Mouse (Mus musculus) CH12.LX (cell line): ENCODE data around the gene Ndufs1. TPM values are rescaled to one million over a fixed set of nuclear protein-coding genes. Genes with fewer than 3 reads are reported as not detected.
"Not testable (repeated sequence)": the region's sequence is repeated elsewhere in the genome, so short reads cannot be mapped to it uniquely, and the experiment has no call there.

ENCODE experiments used
- DNase-seq: peaks from one replicate; pipeline ENCODE4 v3.0.0-alpha.2; 2013; ENCODE audit errors: extremely low read depth
- H3K27ac ChIP-seq: 2 replicates; pipeline ENCODE4 v1.5.1; 2012; ENCODE audit warnings: low read depth, mild to moderate bottlenecking, control low read depth, moderate library complexity; ENCODE audit not compliant: insufficient read depth
- H3K27me3 ChIP-seq: replicated peaks from 2 replicates; pipeline ENCODE3; 2012; ENCODE audit warnings: inconsistent platforms
- H3K36me3 ChIP-seq, 2 experiments: replicated peaks in 1 of 2; 2 replicates each; pipeline versions ENCODE3 to v1.6.1; 2012; ENCODE audit warnings: inconsistent platforms in 1 of 2, low read length in 1 of 2, mild to moderate bottlenecking in 1 of 2, mixed read lengths in 1 of 2, moderate library complexity in 1 of 2; ENCODE audit not compliant: control insufficient read depth in 1 of 2, insufficient read depth in 1 of 2
- H3K4me1 ChIP-seq, 2 experiments: 2 replicates each; pipeline ENCODE4 v1.6.1; 2012; ENCODE audit warnings: inconsistent platforms in 1 of 2, moderate library complexity in 1 of 2; ENCODE audit not compliant: insufficient read depth in 2 of 2, control insufficient read depth in 1 of 2
- H3K4me2 ChIP-seq: 2 replicates; pipeline ENCODE4 v1.6.1; 2012; ENCODE audit warnings: low read depth, mild to moderate bottlenecking, control low read depth; ENCODE audit not compliant: poor library complexity, insufficient read depth, severe bottlenecking
- H3K4me3 ChIP-seq, 3 experiments: fragments of 150-350 bp in 1 of 3; sonication (generic) in 1 of 3; replicated peaks in 1 of 3; 2 replicates each; pipeline versions ENCODE3 to v1.5.1; 2011 to 2012; ENCODE audit warnings: low read depth in 2 of 3, low read length in 2 of 3, mild to moderate bottlenecking in 2 of 3, moderate library complexity in 2 of 3, control low read depth in 1 of 3, improper control_type of control experiment in 1 of 3, inconsistent platforms in 1 of 3, mixed read lengths in 1 of 3; ENCODE audit not compliant: poor library complexity in 1 of 3
- H3K79me2 ChIP-seq: replicated peaks from 2 replicates; pipeline ENCODE4 v1.6.1; 2012; ENCODE audit warnings: mild to moderate bottlenecking, moderate library complexity; ENCODE audit not compliant: control insufficient read depth, poor library complexity, insufficient read depth, severe bottlenecking; ENCODE audit errors: extremely low read depth
- H3K9ac ChIP-seq: 2 replicates; pipeline ENCODE4 v1.6.1; 2012; ENCODE audit warnings: low read depth, mild to moderate bottlenecking, control low read depth, moderate library complexity; ENCODE audit not compliant: insufficient read depth
- H3K9me3 ChIP-seq: replicated peaks from 2 replicates; pipeline ENCODE3; 2012; ENCODE audit warnings: low read length, inconsistent platforms, mixed read lengths
- CHD1 ChIP-seq: IDR thresholded peaks from 2 replicates; pipeline ENCODE4 v1.6.1; 2012; ENCODE audit warnings: low read depth, low read length, improper control_type of control experiment, inconsistent platforms
- CHD2 ChIP-seq: IDR thresholded peaks from 2 replicates; pipeline ENCODE4 v1.6.1; 2011; ENCODE audit warnings: low read length, improper control_type of control experiment
- ELF1 ChIP-seq: IDR thresholded peaks from 2 replicates; pipeline ENCODE4 v1.6.1; 2014; ENCODE audit warnings: low read depth, mild to moderate bottlenecking, inconsistent platforms, low read length, improper control_type of control experiment
- EP300 ChIP-seq: IDR thresholded peaks from 2 replicates; pipeline ENCODE4 v1.6.1; 2011; ENCODE audit warnings: low read length, improper control_type of control experiment
- JUND ChIP-seq: conservative IDR thresholded peaks from 2 replicates; pipeline ENCODE4 v1.6.1; 2011; ENCODE audit warnings: low read depth, low read length, improper control_type of control experiment
- KAT2A ChIP-seq: IDR thresholded peaks from 2 replicates; pipeline ENCODE4 v1.6.1; 2012; ENCODE audit warnings: low read length, improper control_type of control experiment, inconsistent platforms; ENCODE audit not compliant: insufficient replicate concordance
- MAFK ChIP-seq: IDR thresholded peaks from 2 replicates; pipeline ENCODE4 v1.6.1; 2011; ENCODE audit warnings: low read length, improper control_type of control experiment; ENCODE audit not compliant: insufficient replicate concordance
- MXI1 ChIP-seq: IDR thresholded peaks from 2 replicates; pipeline ENCODE4 v1.6.1; 2011; ENCODE audit warnings: mild to moderate bottlenecking, low read depth, low read length, improper control_type of control experiment
- MYC ChIP-seq: IDR thresholded peaks from 2 replicates; pipeline ENCODE4 v1.6.1; 2011; ENCODE audit warnings: low read depth, mild to moderate bottlenecking, improper control_type of control experiment, low read length
- POLR2A ChIP-seq: IDR thresholded peaks from 2 replicates; pipeline ENCODE4 v1.6.1; 2011; ENCODE audit warnings: low read depth, mild to moderate bottlenecking, improper control_type of control experiment, low read length
- POLR2AphosphoS2 ChIP-seq: IDR thresholded peaks from 2 replicates; pipeline ENCODE4 v1.6.1; 2011; ENCODE audit warnings: low read depth, low read length, improper control_type of control experiment
- RAD21 ChIP-seq: IDR thresholded peaks from 2 replicates; pipeline ENCODE4 v1.6.1; 2011; ENCODE audit warnings: low read depth, mild to moderate bottlenecking, low read length, improper control_type of control experiment, moderate library complexity
- UBTF ChIP-seq: IDR thresholded peaks from 2 replicates; pipeline ENCODE4 v1.6.1; 2012; ENCODE audit warnings: low read depth, mild to moderate bottlenecking, inconsistent platforms, low read length, improper control_type of control experiment, moderate library complexity
- USF2 ChIP-seq: conservative IDR thresholded peaks from 2 replicates; pipeline ENCODE4 v1.6.1; 2011; ENCODE audit warnings: low read depth, low read length, improper control_type of control experiment
- dilution Hi-C: fragments of 300-500 bp; cut with MboI; formaldehyde crosslinking; loops from 2 replicates; pipeline ENCODE4 v1.14.3; 2020; ENCODE audit warnings: low sequenced_read_pairs; ENCODE audit not compliant: extremely low pct_unique_long_range_greater_than_20kb, extremely low pct_ligation_motif_present
- in situ Hi-C: fragments of 300-500 bp; cut with MboI; formaldehyde crosslinking; loops from 3 replicates; pipeline ENCODE4 v1.14.3; 2019; ENCODE audit warnings: low sequenced_read_pairs, low pct_ligation_motif_present, low pct_unique_long_range_greater_than_20kb, mixed read lengths
- polyA plus RNA-seq: library from polyadenylated mRNA; unstranded; fragments of >175 nt; gene quantifications from 2 replicates; pipeline ENCODE4 v1.2.1, GENCODE M21; 2012; ENCODE audit warnings: low read depth; ENCODE audit not compliant: insufficient read length
- total RNA-seq, 2 experiments: library from RNA; depleted of rRNA; stranded (reverse); fragments of 300-350 nt in 1 of 2; fragments of >200 nt in 1 of 2; gene quantifications; 2 replicates each; pipeline ENCODE4 v1.2.3; 2012 to 2014

Gene Ndufs1
- total and polyA plus RNA-seq, 3 experiments, result 56.9 to 139 (median 104) TPM

GRCm38 (mm10) chr1:63168638-63169037 is 8.0 kb downstream of the Ndufs1 start:
- peaks cover 18% of the 10 kb centered on the region for H3K79me2 ChIP-seq
- dilution Hi-C loops (no loop called here), in situ Hi-C loops (no loop called here)
- H3K27ac ChIP-seq, result no peak overlapping the region
- H3K9me3 ChIP-seq, result no peaks in the 10 kb centered on the region
- H3K9ac ChIP-seq, result no peak overlapping the region
- H3K4me3 ChIP-seq, result no peak overlapping the region
- no peak for TF ChIP-seq POLR2A
- no peak for TF ChIP-seq MAFK
- no peak for TF ChIP-seq JUND
- no peak for TF ChIP-seq CHD2
- no peak for TF ChIP-seq RAD21
- TF ChIP-seq MXI1, result no peak
- TF ChIP-seq POLR2AphosphoS2, result no peak
- TF ChIP-seq EP300, result no peak
- no peak for TF ChIP-seq CHD1
- TF ChIP-seq USF2, result no peak
- no peak for TF ChIP-seq MYC
- no peaks in the 10 kb centered on the region for H3K27me3 ChIP-seq
- no peak overlapping the region for H3K4me2 ChIP-seq
- H3K4me1 ChIP-seq, result no peaks in the 10 kb centered on the region
- H3K36me3 ChIP-seq, result peaks cover 34 to 77% of the 10 kb centered on the region in 2 experiments
- DNase-seq, result no peak

GRCm38 (mm10) chr1:63140231-63140630 is 36.4 kb downstream of the Ndufs1 start:
- dilution Hi-C loops, result no loop called here

GRCm38 (mm10) chr1:63138586-63138985 is 38.0 kb downstream of the Ndufs1 start:
- H3K9ac ChIP-seq, result not testable (repeated sequence)

More at GRCm38 (mm10) chr1:63140231-63140630, 36.4 kb downstream of the Ndufs1 start:
- no peak for TF ChIP-seq JUND
- TF ChIP-seq ELF1, result no peak
- TF ChIP-seq KAT2A, result no peak
- TF ChIP-seq UBTF, result no peak
- TF ChIP-seq, all 38 proteins: peak for 0
- Histone ChIP-seq H3K79me2 (no peaks in the 10 kb centered on the region), H3K36me3 (peaks cover 35 to 63% of the 10 kb centered on the region in 2 experiments), H3K4me1 (no peaks in the 10 kb centered on the region), H3K9me3 (peaks cover 5% of the 10 kb centered on the region), H3K9ac (no peak overlapping the region), H3K27me3 (no peaks in the 10 kb centered on the region), H3K4me2 (no peak overlapping the region), H3K27ac (no peak overlapping the region), H3K4me3 (no peak overlapping the region)
- in situ Hi-C loops, result no loop called here
- DNase-seq, result no peak

More at GRCm38 (mm10) chr1:63138586-63138985, 38.0 kb downstream of the Ndufs1 start:
- peaks cover 23 to 47% of the 10 kb centered on the region in 2 experiments for H3K36me3 ChIP-seq
- in situ Hi-C loops, H3K79me2 ChIP-seq, dilution Hi-C loops, H3K27ac ChIP-seq, H3K4me3 ChIP-seq, DNase-seq, H3K4me1 ChIP-seq, H3K27me3 ChIP-seq, H3K4me2 ChIP-seq, H3K9me3 ChIP-seq: not testable (repeated sequence)
